Mouse (Mus musculus) right cerebral cortex, adult 2 months (tissue): ENCODE measurements around the gene Foxo1.
A peak's percentile ranks its signal among the peaks of the same experiment; 100 is the strongest.

Experiments used
- DNase-seq, 2 experiments: peaks; one replicate each; pipeline ENCODE4 v3.0.0; 2021 to 2022; ENCODE audit warnings: low spot score in 2 of 2

The Foxo1 gene

GRCm38 (mm10) chr3:52308586-52309321 is 40.6 kb downstream of the Foxo1 start:
- DNase-seq = no peak

GRCm38 (mm10) chr3:52320516-52321270 is 52.6 kb downstream of the Foxo1 start:
- no peak for DNase-seq

GRCm38 (mm10) chr3:52322401-52323385 is 54.6 kb downstream of the Foxo1 start:
- DNase-seq = no peak

GRCm38 (mm10) chr3:52325006-52325405 is 56.9 kb downstream of the Foxo1 start:
- no peak for DNase-seq

GRCm38 (mm10) chr3:52326687-52327086 is 58.6 kb downstream of the Foxo1 start:
- DNase-seq = peak; percentile 39 to 55

- peak in 1 of 2 experiments; percentile 29 for DNase-seq
Measured at GRCm38 (mm10) chr3:52327146-52327545, 59.0 kb downstream of the Foxo1 start.

- no peak for DNase-seq
Measured at GRCm38 (mm10) chr3:52331709-52332108, 63.6 kb downstream of the Foxo1 start.

- no peak for DNase-seq
Measured at GRCm38 (mm10) chr3:52338761-52339160, 70.6 kb downstream of the Foxo1 start.

- DNase-seq = no peak
Measured at GRCm38 (mm10) chr3:52340336-52341034, 72.3 kb downstream of the Foxo1 start.

- DNase-seq = peak in 1 of 2 experiments; percentile 27
Measured at GRCm38 (mm10) chr3:52342226-52342625, 74.1 kb downstream of the Foxo1 start.

- peak; percentile 48 to 51 for DNase-seq
Measured at GRCm38 (mm10) chr3:52342801-52343200, 74.7 kb downstream of the Foxo1 start.

- DNase-seq = no peak
Measured at GRCm38 (mm10) chr3:52343270-52344070, 75.3 kb downstream of the Foxo1 start.

- no peak for DNase-seq
Measured at GRCm38 (mm10) chr3:52345881-52346280, 77.7 kb downstream of the Foxo1 start.

GRCm38 (mm10) chr3:52346986-52347710 is 79.0 kb downstream of the Foxo1 start:
- no peak for DNase-seq

- no peak for DNase-seq
Measured at GRCm38 (mm10) chr3:52347980-52348622, 80.0 kb downstream of the Foxo1 start.

- DNase-seq = no peak
Measured at GRCm38 (mm10) chr3:52350636-52351035, 82.5 kb downstream of the Foxo1 start.

- no peak for DNase-seq
Measured at GRCm38 (mm10) chr3:52351901-52352300, 83.8 kb downstream of the Foxo1 start.

- no peak for DNase-seq
Measured at GRCm38 (mm10) chr3:52354203-52354602, 86.1 kb downstream of the Foxo1 start.

- no peak for DNase-seq
Measured at GRCm38 (mm10) chr3:52357265-52357953, 89.3 kb downstream of the Foxo1 start.
